Mouse (Mus musculus): ENCODE results near the gene Phf11c.
A peak's percentile ranks its signal among the peaks of the same experiment; 100 is the strongest.
"Not testable (repeated sequence)": the region's sequence is repeated elsewhere in the genome, so short reads cannot be mapped to it uniquely, and the experiment has no call there.

Phf11c gene

GRCm38 (mm10) chr14:59395281-59395680 lies at the start of gene Phf11c:
Phf11c (minus strand) TSS chr14:59395381.
- DNase-seq (ENCODE audit: low read depth, low spot score), result no peak

- DNase-seq (ENCODE audit: low read depth, low spot score), result no peak
These were observed 46.3 kb upstream of the Phf11c start for GRCm38 (mm10) chr14:59441472-59441805.

- DNase-seq (ENCODE audit: low read depth, low spot score), result peak; percentile 91
These were observed 45.6 kb upstream of the Phf11c start, which contains the start of the genes Setdb2 and Cab39l for GRCm38 (mm10) chr14:59440558-59441471. Setdb2 (minus strand) TSS chr14:59440884. Cab39l (plus strand) TSS chr14:59440972.

GRCm38 (mm10) chr14:59440039-59440438 lies 44.9 kb upstream of the Phf11c start:
- no peak for DNase-seq (ENCODE audit: low read depth, low spot score)

GRCm38 (mm10) chr14:59438505-59438904 lies 43.3 kb upstream of the Phf11c start:
- no peak for DNase-seq (ENCODE audit: low read depth, low spot score)

- no peak for DNase-seq (ENCODE audit: low read depth, low spot score)
These were observed 42.2 kb upstream of the Phf11c start for GRCm38 (mm10) chr14:59437398-59437797.

GRCm38 (mm10) chr14:59435206-59435605 lies 40.0 kb upstream of the Phf11c start:
- no peak for DNase-seq (ENCODE audit: low read depth, low spot score)

GRCm38 (mm10) chr14:59433902-59434301 lies 38.7 kb upstream of the Phf11c start:
- no peak for DNase-seq (ENCODE audit: low read depth, low spot score)

GRCm38 (mm10) chr14:59430556-59430955 lies 35.4 kb upstream of the Phf11c start:
- DNase-seq (ENCODE audit: low read depth, low spot score), result no peak

- no peak for DNase-seq (ENCODE audit: low read depth, low spot score)
These were observed 27.9 kb upstream of the Phf11c start for GRCm38 (mm10) chr14:59422912-59423663.

GRCm38 (mm10) chr14:59418171-59418570 lies 23.0 kb upstream of the Phf11c start:
- no peak for DNase-seq (ENCODE audit: low read depth, low spot score)

- DNase-seq (ENCODE audit: low read depth, low spot score), result not testable (repeated sequence)
These were observed 19.8 kb upstream of the Phf11c start for GRCm38 (mm10) chr14:59414979-59415378.

GRCm38 (mm10) chr14:59396999-59397398 lies 1.8 kb upstream of the Phf11c start:
- DNase-seq (ENCODE audit: low read depth, low spot score), result no peak

- DNase-seq (ENCODE audit: low read depth, low spot score), result not testable (repeated sequence)
These were observed 5.0 kb downstream of the Phf11c start for GRCm38 (mm10) chr14:59390181-59390580.

GRCm38 (mm10) chr14:59389532-59389931 lies 5.6 kb downstream of the Phf11c start:
- no peak for DNase-seq (ENCODE audit: low read depth, low spot score)

GRCm38 (mm10) chr14:59370348-59371068 lies 24.7 kb downstream of the Phf11c start:
- DNase-seq (ENCODE audit: low read depth, low spot score), result no peak

- DNase-seq (ENCODE audit: low read depth, low spot score), result no peak
These were observed 28.6 kb downstream of the Phf11c start for GRCm38 (mm10) chr14:59366386-59367105.

- DNase-seq (ENCODE audit: low read depth, low spot score), result peak; percentile 66
These were observed 29.9 kb downstream of the Phf11c start, which contains the start of gene Phf11d for GRCm38 (mm10) chr14:59365244-59365644. Phf11d (minus strand) TSS chr14:59365470.

- DNase-seq (ENCODE audit: low read depth, low spot score), result peak; percentile 3
These were observed 54.0 kb downstream of the Phf11c start, which contains the start of gene Phf11b for GRCm38 (mm10) chr14:59341189-59341588. Phf11b (minus strand) TSS chr14:59341351.

GRCm38 (mm10) chr14:59339541-59339940 lies 55.6 kb downstream of the Phf11c start:
- DNase-seq (ENCODE audit: low read depth, low spot score), result no peak

- DNase-seq (ENCODE audit: low read depth, low spot score), result not testable (repeated sequence)
These were observed 59.1 kb downstream of the Phf11c start for GRCm38 (mm10) chr14:59336056-59336455.
